Mouse (Mus musculus): ENCODE measurements at regions not wholly inside any gene's neighbourhood (a gene's known extent, or its start where the extent isn't known, plus 50 kb on each side); places are given as distances from the start of the nearest gene placed in this dataset.

DNA sequence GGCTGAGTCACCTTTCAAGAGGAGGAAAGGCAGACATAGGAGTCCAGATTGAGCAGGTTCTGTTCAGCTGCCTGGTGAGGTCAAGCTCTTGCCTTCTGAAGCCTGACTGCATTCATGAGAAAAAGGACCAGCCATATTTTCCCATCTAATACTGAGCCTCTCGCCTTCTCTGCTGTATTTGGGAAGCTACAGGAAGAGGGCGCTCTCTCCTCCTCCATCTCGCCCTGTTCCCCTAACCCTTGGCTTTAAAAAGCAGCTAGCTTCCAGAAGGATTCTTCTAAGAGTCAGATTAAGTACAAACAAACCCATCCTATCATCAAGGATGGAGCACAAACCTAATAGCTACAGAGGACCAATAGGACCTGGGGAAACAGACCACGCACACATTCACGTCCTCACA, 98.3 kb downstream of the Foxb1 start:
- peak; percentile 7 for DNase-seq (ENCODE audit: low spot score)

DNA sequence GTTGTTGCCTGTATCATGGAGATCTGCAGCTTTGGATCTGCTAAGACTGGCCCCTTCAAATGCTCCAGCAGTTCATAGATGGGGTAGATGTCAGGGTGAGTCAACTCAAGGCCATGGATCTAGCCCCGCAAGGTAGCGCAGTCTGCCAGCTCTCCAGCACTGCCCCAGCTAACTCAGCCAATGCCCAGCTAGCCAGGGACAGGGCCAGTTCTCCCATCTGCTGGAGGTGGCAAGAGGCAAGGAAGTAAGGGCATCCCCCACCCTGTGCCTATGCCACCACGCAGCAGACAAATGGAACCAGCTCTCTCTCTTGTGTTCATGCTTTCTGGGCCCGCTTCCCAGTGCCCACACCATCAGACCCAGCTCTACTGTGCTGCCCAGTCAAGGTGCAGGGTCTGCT, 102.5 kb downstream of the Foxb1 start:
- no peak for DNase-seq (ENCODE audit: low spot score)

DNA sequence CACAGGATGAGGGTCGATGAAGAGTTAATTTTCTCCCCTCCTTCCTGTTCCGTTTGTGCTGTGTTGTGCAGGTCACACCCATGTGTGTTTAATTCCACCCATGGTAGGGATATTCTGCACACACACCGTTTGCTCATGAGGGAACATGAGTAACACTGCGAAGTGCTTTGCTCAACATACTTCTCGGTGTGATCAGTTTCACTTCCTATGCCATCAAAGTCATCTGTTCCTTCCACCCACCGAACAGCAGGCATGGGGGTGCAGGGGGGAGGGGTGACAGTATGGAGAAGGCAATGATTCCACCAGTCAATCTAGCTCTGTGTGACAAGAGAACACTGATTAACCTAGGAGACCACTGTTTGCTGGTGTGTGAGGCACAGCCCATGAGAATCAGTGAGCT, 104.7 kb downstream of the Foxb1 start:
- DNase-seq (ENCODE audit: low spot score): no peak

DNA sequence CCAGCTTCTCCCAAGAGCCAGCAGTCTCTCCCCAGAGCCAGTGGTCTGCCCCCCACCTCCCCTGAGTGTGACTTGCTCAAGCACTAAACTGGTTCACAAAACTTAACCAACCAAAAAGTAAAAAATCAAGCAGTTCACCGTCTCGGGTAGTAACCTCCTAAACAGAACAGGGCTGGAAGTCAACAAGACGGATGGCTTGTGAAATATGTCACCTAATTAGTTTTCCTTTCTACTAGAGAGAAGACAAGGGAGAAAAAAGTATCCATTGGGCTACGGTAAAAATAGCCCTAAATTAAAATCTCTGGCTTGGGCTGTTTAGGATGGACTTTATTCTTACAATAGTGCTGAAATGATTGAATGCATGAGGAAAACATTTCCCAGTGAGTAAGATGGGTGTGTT, 108.6 kb downstream of the Foxb1 start:
- no peak for DNase-seq (ENCODE audit: low spot score)

DNA sequence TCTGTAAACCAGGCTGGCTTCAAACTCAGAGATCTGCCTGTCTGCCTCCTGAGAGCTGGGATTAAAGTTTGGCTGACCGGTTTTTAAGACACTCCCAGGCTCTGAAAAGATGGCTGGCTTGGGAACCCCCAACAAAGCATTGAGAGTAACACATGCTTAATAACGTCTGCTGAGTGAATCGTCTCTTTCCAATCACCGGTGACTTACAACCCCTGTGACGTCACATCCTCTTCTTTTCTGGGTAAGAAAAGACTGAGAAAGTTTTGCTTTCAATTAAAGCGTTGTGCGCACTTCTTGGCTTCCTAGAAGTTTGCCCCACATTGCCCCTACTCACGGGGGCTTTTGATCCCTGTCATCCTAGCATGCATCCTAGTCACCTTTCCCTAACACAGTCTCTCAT, 109.1 kb downstream of the Foxb1 start:
- no peak for DNase-seq (ENCODE audit: low spot score)

DNA sequence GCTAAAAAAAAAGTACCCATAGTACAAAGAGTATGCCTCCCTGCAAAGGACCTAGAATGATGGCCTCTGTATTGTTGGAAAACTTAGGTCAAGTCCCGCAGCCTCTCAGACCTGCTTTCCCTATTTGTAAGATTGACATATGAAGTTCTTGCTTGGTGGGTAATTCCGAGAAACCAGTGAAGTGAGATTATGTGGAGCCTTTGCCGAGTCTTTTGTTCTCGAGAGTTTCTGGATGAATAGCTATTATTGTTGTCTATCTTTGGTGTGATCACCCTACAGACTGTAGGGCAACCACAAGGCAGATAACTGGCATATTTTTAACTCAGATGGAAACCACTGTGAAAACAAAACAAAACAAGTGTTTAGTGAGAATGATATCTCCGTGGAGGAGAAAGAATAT, 118.1 kb downstream of the Foxb1 start:
- DNase-seq (ENCODE audit: low spot score): no peak

DNA sequence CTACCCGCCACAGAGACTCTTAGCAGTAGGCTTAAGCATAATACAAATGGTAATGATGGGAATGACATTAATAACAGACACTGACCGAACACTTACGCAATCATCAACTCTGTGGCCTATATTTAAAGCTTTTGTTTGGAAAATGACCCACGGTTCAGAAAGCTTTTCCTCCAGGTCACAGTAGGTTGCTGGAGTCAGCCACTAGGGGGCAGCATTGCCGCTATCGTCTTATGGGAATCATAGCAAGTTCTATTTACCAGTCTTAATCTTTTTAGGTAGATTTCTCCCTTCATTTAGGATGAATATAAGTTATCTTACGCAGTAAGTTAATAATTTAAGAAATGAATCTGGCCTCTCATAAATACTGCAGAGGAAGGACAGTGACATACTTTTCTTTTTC, 137.4 kb downstream of the Foxb1 start:
- peak; percentile 81 for DNase-seq (ENCODE audit: low spot score)

DNA sequence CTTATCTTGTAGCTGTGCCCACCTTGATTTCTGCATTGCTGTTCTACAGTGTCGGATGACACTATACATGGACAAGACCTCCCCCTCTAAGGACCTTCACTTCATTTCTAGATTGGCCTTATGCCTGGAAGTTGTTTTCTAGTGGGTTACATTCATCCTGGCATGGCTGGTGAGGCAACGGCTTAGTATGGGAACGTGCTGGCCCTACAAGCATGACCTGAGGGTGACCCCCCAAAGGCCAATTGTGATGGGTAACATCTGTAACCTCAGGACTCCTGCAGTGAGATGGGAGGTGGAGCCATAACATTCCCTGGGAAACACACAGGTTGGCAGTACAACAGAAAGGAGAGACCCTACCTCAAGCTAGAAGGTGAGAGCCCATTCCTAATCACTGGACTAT, 139.7 kb downstream of the Foxb1 start:
- DNase-seq (ENCODE audit: low spot score): no peak

DNA sequence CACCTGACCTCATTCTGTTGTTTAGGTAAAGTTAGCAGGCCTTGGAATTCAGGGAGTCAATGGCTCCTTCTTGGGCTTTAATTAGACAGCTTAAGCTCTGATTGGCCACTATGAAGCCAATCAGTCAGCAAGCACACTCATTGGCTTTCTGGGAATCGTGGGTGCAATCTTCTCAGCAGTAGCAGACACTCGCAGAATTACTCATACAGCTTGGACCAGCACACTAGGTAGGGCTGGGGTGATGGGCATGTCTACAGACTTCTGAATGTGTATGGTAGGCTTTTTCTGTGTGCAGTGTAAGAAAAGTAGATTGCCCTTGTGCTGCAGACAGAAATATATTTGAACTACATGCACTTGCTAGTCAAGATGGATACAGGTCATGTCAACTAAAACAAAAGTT, 143.4 kb downstream of the Foxb1 start:
- DNase-seq (ENCODE audit: low spot score): no peak

DNA sequence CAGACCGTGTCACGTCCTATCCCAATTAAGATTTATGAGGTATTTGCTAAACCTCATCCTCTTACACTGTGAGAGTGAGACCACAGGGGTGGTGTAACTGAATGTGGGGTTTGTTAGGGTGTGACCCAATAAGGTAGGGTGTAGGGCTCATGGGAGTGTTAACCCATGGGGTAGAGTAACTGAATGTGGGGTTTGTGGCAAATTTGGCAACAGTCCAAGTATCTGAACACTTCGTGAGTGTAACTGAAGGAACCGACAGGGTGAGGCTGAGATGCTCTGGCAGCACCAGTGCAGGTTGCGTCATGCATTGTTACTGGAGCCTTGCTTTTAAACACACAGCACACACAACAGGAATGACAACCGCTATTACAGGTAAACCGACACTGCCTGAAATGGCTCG, 144.1 kb downstream of the Anxa2 start:
- DNase-seq (ENCODE audit: low spot score): no peak

DNA sequence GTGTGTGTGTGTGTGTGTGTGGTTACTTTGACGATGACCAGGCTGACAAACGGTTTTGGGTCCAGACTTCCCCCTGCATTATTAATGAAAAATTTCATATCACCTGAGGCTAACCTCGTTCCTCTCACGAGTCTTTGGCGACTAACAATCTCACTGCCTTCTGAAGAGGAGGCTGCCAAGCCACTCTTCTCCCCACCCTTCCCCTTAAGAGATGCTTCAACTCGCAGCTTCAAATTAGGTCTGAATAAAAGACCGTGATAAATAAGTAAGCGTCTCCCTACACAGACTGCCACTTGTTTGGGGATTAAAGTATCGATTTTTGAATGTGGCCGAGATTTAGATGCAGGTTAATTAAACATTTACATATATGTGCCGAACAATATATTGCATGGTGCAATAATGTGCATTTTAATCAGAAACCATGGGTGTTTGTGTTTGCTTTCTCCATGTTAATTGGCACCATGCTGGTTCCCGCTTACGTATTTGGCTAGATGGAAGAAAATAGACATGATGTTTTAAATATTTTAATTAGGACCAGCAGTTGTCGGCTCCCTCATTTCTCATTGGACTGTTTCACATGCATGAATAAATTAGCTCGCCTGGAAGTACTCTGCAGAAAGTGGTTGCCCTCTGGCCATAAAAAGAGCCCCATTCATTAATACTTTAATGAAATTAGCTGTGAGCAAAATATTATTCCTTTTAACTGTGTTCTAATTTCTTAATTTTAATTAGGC, 139.1 kb downstream of the Anxa2 start:
- DNase-seq (ENCODE audit: low spot score): no peak

DNA sequence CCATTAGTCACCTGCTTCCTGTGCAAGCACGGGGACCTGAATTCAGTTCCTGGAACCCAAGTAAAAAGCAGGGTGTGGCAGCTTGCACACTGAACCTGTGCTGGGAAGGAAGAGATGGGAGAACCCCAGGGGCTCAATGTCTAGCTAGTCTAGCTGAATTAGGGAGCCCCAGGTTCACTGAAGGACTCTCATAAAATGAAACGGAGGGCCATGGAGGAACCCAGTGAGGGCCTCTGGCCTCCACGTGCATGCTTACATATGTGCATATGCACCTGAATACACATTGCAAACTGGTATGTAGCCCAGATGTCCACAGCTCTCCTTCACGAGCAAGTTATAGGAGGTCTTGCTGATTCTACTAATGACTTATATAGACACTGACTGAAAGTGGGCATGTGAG, 135.4 kb downstream of the Anxa2 start:
- DNase-seq (ENCODE audit: low spot score): no peak

DNA sequence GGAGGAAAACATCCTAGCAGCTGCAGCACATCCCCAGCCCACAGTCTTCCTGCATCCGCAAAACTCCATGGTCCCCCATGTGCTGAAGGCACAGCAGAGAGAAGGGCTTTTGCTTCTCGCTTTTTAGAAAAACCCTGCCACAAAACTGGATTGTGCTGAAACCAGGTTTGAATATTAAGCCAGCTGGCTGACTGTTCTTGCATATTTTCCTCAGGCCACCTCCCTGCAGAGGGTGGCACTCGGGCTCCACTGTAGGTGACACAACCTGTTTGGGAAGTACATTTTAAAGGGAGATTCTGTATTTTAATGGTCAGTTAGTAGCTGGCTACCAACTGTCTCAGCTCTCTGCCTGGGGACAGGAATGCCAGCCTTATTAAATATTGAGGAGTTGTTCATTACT, 133.7 kb downstream of the Anxa2 start:
- DNase-seq (ENCODE audit: low spot score): no peak

DNA sequence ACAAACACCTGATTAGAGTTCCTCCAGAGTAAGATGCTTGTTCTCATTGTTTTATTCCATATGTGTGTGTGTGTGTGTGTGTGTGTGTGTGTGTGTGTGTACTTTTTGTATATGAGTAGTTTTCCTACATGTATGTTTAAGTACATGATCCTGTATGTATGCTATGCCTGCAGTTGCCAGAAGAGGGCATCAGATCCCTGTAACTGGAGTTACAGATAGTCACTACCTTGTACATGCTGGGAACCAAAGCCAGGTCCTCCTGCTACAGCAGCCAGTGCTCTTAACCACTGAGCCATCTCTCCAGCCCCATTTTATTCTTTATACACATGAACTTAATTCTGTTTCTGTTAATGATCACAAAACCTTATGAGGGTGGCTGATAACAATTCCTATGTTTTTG, 127.8 kb downstream of the Anxa2 start:
- DNase-seq (ENCODE audit: low spot score): no peak

DNA sequence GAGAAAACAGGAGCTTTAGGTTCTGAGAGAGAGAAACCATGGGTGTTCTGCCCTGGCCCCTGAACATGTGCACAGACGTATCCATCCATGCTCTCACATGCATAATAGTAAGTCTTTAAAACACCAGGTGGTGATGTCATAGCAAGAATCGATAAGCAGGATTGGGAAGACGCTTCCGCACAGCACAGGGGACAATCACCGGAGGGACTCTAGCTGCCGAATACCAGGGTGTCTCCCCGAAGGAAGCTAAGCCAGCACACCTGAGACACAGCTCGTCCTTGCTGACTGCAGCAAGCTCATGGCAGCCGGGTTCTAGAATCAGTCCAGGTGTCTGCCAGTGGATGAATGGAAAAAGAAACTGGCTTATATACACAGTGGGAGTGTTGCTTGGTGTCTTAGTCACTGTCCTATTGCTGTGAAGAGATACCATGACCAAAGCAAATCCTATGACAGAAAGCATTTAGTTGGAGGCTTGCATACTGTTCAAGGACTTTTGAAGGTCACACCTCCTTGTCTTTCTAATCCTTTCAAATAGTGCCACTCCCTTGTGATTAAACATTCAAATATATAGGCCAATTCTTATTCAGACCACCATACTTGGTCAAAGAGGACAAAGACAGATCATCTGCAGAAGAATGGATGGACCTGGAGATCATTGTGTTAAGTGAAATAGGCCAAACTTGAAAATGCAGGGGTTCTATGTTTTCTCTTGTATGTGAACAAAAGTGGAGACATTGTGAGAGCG, 124.4 kb downstream of the Anxa2 start:
- no peak for DNase-seq (ENCODE audit: low spot score)

DNA sequence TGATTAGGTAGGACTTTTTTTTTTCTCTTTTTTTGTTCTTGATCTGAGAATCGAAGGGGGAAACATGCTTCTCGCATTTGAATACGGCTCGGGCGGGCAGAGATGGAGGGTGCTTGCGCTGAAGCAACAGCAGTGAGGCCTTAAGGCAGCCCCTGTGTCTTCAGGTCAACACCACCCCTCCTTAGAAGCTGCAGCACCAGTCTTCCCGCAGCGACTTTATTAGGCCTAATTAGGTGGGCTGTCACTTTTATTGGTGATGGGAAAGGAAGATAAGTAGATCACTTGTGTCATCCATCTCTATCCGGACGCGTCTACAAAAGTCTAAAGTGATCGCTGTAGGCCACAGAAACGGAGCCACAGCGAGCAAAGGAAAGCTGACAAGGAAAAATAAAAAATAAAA, 122.0 kb downstream of the Anxa2 start:
- DNase-seq (ENCODE audit: low spot score): no peak

DNA sequence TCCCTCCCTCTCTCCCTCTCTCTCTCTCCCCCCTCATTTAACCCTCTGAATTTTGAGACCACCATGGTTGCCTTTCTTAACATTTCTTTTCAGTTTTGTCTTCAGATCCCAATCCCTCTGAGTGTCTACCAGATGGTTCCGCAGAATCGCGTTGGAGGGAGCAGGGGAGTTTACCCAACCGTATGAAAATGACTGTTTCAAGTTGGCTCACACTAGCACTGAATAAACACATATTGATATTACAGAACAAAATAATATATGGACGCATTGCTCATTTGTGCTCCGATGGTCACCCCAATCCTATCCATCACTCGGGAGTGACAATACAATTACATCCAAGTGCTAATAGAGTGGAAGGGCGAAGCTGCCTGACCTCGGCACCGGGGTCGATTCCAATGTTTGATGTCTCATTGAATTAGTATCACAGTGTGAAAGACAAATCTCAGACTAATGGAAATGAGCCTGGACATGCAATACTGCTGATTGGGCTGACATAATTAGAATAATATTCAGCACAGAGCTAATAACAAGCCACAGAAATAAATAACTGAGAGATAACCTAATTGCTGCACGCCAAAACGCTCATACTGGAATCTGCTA, 115.3 kb downstream of the Anxa2 start:
- DNase-seq (ENCODE audit: low spot score): no peak

DNA sequence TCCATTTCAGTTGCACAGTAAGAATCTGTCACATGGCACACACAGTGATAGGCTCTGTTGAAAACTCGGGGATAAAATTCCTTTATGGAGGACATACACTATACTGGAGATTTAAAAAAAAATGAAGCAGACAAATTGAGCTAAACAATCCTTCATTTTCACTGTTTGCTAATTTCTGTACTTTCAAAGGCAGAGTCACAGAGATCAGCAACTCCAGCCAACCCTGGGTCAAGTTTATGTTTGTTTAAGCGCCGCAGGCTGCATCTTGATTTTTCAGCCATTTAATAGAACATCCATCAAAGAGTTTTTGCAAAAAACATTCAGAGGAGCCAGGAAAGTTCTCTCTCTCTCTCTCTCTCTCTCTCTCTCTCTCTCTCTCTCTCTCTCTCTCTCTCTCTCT, 114.8 kb downstream of the Anxa2 start:
- DNase-seq (ENCODE audit: low spot score): no peak

DNA sequence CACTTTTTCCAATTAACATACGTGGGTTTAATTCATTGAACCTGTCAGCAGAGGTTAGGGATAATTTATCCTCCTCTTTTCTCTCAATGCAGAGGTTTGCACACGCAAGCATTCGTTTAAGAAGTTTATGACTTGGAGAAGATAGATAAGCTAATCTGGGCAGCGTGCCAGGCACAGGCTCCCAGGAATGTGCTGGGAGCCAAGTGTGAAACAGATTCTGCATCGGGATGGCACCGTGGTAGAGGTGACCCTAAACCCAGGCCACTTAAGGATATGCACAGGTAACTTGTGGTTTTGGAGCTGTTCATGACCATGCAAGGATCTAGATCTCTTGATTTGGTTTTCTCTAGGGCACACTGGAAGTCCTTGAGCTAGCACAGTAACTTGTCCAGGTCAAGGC, 113.6 kb downstream of the Anxa2 start:
- DNase-seq (ENCODE audit: low spot score): peak; percentile 9

DNA sequence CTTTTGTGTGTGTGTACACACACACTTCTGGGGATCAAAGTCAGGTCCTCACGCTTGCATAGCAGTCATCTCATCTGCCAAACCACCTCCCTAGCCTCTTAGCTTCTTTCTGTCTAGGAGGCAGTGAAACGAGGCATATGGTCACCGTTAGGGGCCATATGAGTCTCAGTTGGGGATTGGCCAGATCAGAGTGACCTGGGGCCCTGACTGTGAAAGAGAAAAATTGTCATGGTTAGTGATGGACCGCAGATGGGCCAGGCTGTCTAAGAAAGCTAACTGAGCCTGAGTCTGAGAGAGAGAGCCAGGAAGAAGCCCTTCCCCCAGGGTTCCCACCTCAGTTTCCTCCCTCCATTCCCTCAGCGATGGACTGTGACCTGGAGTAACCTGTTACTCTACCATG, 89.8 kb downstream of the Anxa2 start:
- no peak for DNase-seq (ENCODE audit: low spot score)

All from urinary bladder, postnatal 14 days (tissue).